Comparison of ENCODE assay signal across 26 mouse cellular contexts in the genomic region with DNA sequence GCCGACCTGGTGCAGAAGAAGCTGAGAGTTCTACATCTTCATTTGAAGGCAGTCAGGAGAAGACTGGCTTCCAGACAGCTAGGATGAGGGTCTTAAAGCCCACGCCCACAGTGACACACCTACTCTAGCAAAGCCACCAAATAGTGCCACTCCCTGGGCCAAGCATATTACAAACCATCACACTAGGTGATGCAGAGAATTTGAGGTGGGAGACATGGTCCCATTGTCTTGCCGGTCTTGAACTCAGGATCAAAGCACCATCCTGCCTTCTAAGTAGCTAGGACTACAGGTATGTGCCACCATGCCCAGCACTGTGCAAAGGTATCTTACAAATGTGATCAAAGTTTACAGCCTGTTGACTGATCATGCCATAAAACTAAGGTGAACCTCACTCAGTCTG. TPM values are rescaled to one million over a fixed set of nuclear protein-coding genes. Genes with fewer than 3 reads are reported as not detected.
A peak's percentile ranks its signal among the peaks of the same experiment; 100 is the strongest.
DNase-seq lines count a peak whose midpoint lies in the region; ATAC-seq and TF ChIP-seq lines count a peak whose summit lies in the region.
"Had no signal": no experiment of that assay in that cellular context is flagged by ENCODE, and none has a peak within 500 bp of the region (broad histone marks: within the 10 kb centered on the region; RNA-seq: fewer than 3 reads in every experiment).

No protein-coding gene starts in this region.

- no peak overlapping the region for H3K27ac ChIP-seq in heart, embryonic 10.5 days
- no peak overlapping the region for H3K27ac ChIP-seq in midbrain, embryonic 11.5 days (ENCODE audit: low read depth, low read length)
- H3K27ac ChIP-seq in midbrain, postnatal 0 days (ENCODE audit: low read depth, low read length) = no peak overlapping the region
- H3K27ac ChIP-seq: embryonic facial prominence, embryonic 13.5 days; forebrain, embryonic 13.5 days; heart, embryonic 13.5 days; hindbrain, embryonic 12.5 days; hindbrain, embryonic 15.5 days had no signal

- H3K9ac ChIP-seq in midbrain, embryonic 11.5 days (ENCODE audit: low read length) = no peak overlapping the region
- H3K9ac ChIP-seq in midbrain, postnatal 0 days (replicated peaks; ENCODE audit: low read length, poor library complexity, severe bottlenecking) = no peak overlapping the region
- H3K9ac ChIP-seq: embryonic facial prominence, embryonic 13.5 days; forebrain, embryonic 13.5 days; heart, embryonic 13.5 days; hindbrain, embryonic 12.5 days; hindbrain, embryonic 15.5 days had no signal

- no peaks in the 10 kb centered on the region for H3K36me3 ChIP-seq in heart, embryonic 10.5 days
- H3K36me3 ChIP-seq in midbrain, embryonic 11.5 days (ENCODE audit: control insufficient read depth, insufficient read depth, low read length) = no peaks in the 10 kb centered on the region
- no peaks in the 10 kb centered on the region for H3K36me3 ChIP-seq in midbrain, postnatal 0 days (ENCODE audit: insufficient read depth, low read length)
- H3K36me3 ChIP-seq: embryonic facial prominence, embryonic 13.5 days; G1E; heart, embryonic 13.5 days; hindbrain, embryonic 12.5 days; hindbrain, embryonic 15.5 days had no signal

- H3K4me3 ChIP-seq in heart, embryonic 10.5 days = no peak overlapping the region
- no peak overlapping the region for H3K4me3 ChIP-seq in midbrain, embryonic 11.5 days (ENCODE audit: low read depth, low read length)
- H3K4me3 ChIP-seq in midbrain, postnatal 0 days (ENCODE audit: low read depth, low read length) = no peak overlapping the region
- H3K4me3 ChIP-seq: embryonic facial prominence, embryonic 13.5 days; erythroblast, embryonic 14.5 days; forebrain, embryonic 13.5 days; heart, embryonic 13.5 days; hindbrain, embryonic 12.5 days; hindbrain, embryonic 15.5 days had no signal

- no peak overlapping the region for H3K4me2 ChIP-seq in midbrain, embryonic 11.5 days
- H3K4me2 ChIP-seq in midbrain, postnatal 0 days (ENCODE audit: low read depth, low read length, poor library complexity, severe bottlenecking) = no peak overlapping the region
- H3K4me2 ChIP-seq: embryonic facial prominence, embryonic 13.5 days; forebrain, embryonic 13.5 days; heart, embryonic 13.5 days; hindbrain, embryonic 12.5 days; hindbrain, embryonic 15.5 days had no signal

- 0 out of 2 replicates have a peak, but pooled peaks cover 3% of the 10 kb centered on the region for H3K27me3 ChIP-seq in heart, embryonic 10.5 days (ENCODE audit: insufficient read depth, poor library complexity, severe bottlenecking)
- no peaks in the 10 kb centered on the region for H3K27me3 ChIP-seq in midbrain, embryonic 11.5 days (ENCODE audit: control insufficient read depth, insufficient read depth, low read length)
- no peaks in the 10 kb centered on the region for H3K27me3 ChIP-seq in midbrain, postnatal 0 days (ENCODE audit: insufficient read depth, low read length)
- H3K27me3 ChIP-seq: CH12.LX; embryonic facial prominence, embryonic 13.5 days; forebrain, embryonic 13.5 days; heart, embryonic 13.5 days; hindbrain, embryonic 15.5 days; Patski had no signal

- TF ChIP-seq CTCF in midbrain, postnatal 0 days (IDR thresholded peaks at IDR 0.05) = no peak

- ATAC-seq in midbrain, embryonic 11.5 days (ENCODE audit: low FRiP score) = no peak
- no peak for ATAC-seq in midbrain, postnatal 0 days (ENCODE audit: low FRiP score)
- ATAC-seq: forebrain, embryonic 13.5 days; forebrain, embryonic 16.5 days; Patski had no signal

- H3K4me1 ChIP-seq in heart, embryonic 10.5 days = peaks cover 40% of the 10 kb centered on the region
- H3K4me1 ChIP-seq in midbrain, embryonic 11.5 days (ENCODE audit: control insufficient read depth, insufficient read depth, low read length) = peaks cover 7% of the 10 kb centered on the region
- no peaks in the 10 kb centered on the region for H3K4me1 ChIP-seq in midbrain, postnatal 0 days (ENCODE audit: insufficient read depth, low read length)

- 87% methylated on average over 3 of the region's 3 CpGs for WGBS in heart, embryonic 10.5 days
- 82% methylated on average over 3 of the region's 3 CpGs for WGBS in midbrain, embryonic 11.5 days
- 88% methylated on average over 3 of the region's 3 CpGs for WGBS in midbrain, postnatal 0 days
- WGBS in large intestine, adult 2 months = 81% methylated on average over 3 of the region's 3 CpGs

- no peaks in the 10 kb centered on the region for H3K9me3 ChIP-seq in heart, embryonic 10.5 days
- no peaks in the 10 kb centered on the region for H3K9me3 ChIP-seq in midbrain, embryonic 11.5 days (ENCODE audit: control insufficient read depth, low read length)
- no peaks in the 10 kb centered on the region for H3K9me3 ChIP-seq in midbrain, postnatal 0 days (ENCODE audit: low read length)
- H3K9me3 ChIP-seq: embryonic facial prominence, embryonic 13.5 days; forebrain, embryonic 13.5 days; G1E; heart, embryonic 13.5 days; hindbrain, embryonic 12.5 days; hindbrain, embryonic 15.5 days had no signal

- DNase-seq in heart, embryonic 10.5 days (ENCODE audit: low spot score) = peak; percentile 63
- DNase-seq in heart, adult 18-20 months = no peak
- peak; percentile 6 for DNase-seq in midbrain, embryonic 11.5 days (ENCODE audit: low spot score, missing footprints)
- DNase-seq in midbrain, postnatal 0 days (ENCODE audit: low spot score) = no peak
- peak; percentile 48 for DNase-seq in large intestine, adult 2 months (ENCODE audit: low read depth, low spot score)
- no peak for DNase-seq in adrenal gland, postnatal 36 days
- DNase-seq: adrenal gland, postnatal 10 days; B cell, adult 2 months; cerebellum, adult 11 months; cerebellum, adult 2 months; cerebellum, adult 9-11 months; cerebellum, postnatal 25 days; gastrocnemius, postnatal 10 days; gastrocnemius, postnatal 36 days; heart, postnatal 14 days; kidney, adult 11 months had no signal

RNA-seq across cellular contexts. Expression of a gene that starts 39.8 kb away (rescaled TPM):
- polyA plus RNA-seq in heart, embryonic 10.5 days (2016; fragmentation: Nextera tagmentation; extraction: Ambion mirVana) = 0.10 and 1.6 TPM in 2 replicates
- total RNA-seq in heart, adult 18-20 months (2021) = under 1 TPM; 0.25 to 0.64 TPM
- not detected in 2 replicates for polyA plus RNA-seq in midbrain, embryonic 11.5 days (2014; fragmentation: Nextera tagmentation; extraction: Ambion mirVana)
- 0.52 TPM in 1 of 2 replicates, not detected in the other for total RNA-seq in midbrain, postnatal 0 days (2014; rRNA removed)
- 0.44 and 0.72 TPM in 2 replicates for polyA plus RNA-seq in midbrain, postnatal 0 days (2015; fragmentation: Nextera tagmentation; extraction: Ambion mirVana)
- 1.1 and 1.3 TPM in 2 replicates for polyA plus RNA-seq in large intestine, adult 2 months (2012; rRNA removed)
- under 1 TPM; 0.40 to 0.76 TPM for total RNA-seq in adrenal gland, postnatal 36 days (2021)
- total RNA-seq: gastrocnemius, postnatal 36 days had no signal
- polyA plus RNA-seq: erythroblast, embryonic 14.5 days; forebrain, embryonic 13.5 days; G1E; hindbrain, embryonic 12.5 days; Patski had no signal

Comparison
In these comparisons a context has a peak if more than half of its experiments do, and no peak if none do; other contexts are left out.
1. DNase-seq: peak in heart, embryonic 10.5 days (single experiment), midbrain, embryonic 11.5 days (single experiment) and large intestine, adult 2 months (single experiment); none in heart, adult 18-20 months (0 of 2), midbrain, postnatal 0 days (single experiment) and adrenal gland, postnatal 36 days (0 of 2).